Mouse (Mus musculus) liver, embryonic 12.5 days (tissue): ENCODE measurements at regions not wholly inside any gene's neighbourhood (a gene's known extent, or its start where the extent isn't known, plus 50 kb on each side); places are given as distances from the start of the nearest gene placed in this dataset.

Experiments
- ATAC-seq: fragments of 200-750 bp; cut with Nextera tagmentation; 2 replicates; pipeline ENCODE4 v1.8.0; 2017; ENCODE audit warnings: moderate number of reproducible peaks, mild to moderate bottlenecking, moderate library complexity
- H3K27ac ChIP-seq: fragments of 300-500 bp; sonication (generic); 2 replicates; pipeline ENCODE4 v1.5.1; 2016; ENCODE audit warnings: mild to moderate bottlenecking
- H3K27me3 ChIP-seq: fragments of 300-500 bp; sonication (generic); replicated peaks from 2 replicates; pipeline ENCODE4 v1.6.1; 2016; ENCODE audit warnings: mild to moderate bottlenecking, moderate library complexity
- H3K36me3 ChIP-seq: fragments of 300-500 bp; sonication (generic); 2 replicates; pipeline ENCODE4 v1.6.1; 2016; ENCODE audit warnings: mild to moderate bottlenecking, moderate library complexity
- H3K4me1 ChIP-seq: fragments of 300-500 bp; sonication (generic); 2 replicates; pipeline ENCODE4 v1.6.1; 2016
- H3K4me2 ChIP-seq: fragments of 300-500 bp; sonication (generic); 2 replicates; pipeline ENCODE4 v1.6.1; 2016; ENCODE audit warnings: mild to moderate bottlenecking, moderate library complexity
- H3K4me3 ChIP-seq: fragments of 300-500 bp; sonication (generic); 2 replicates; pipeline ENCODE4 v1.5.1; 2016; ENCODE audit warnings: mild to moderate bottlenecking, moderate library complexity
- H3K9ac ChIP-seq: fragments of 300-500 bp; sonication (generic); 2 replicates; pipeline ENCODE4 v1.6.1; 2016; ENCODE audit warnings: mild to moderate bottlenecking, moderate library complexity
- H3K9me3 ChIP-seq: fragments of 300-500 bp; sonication (generic); replicated peaks from 2 replicates; pipeline ENCODE4 v1.6.1; 2016; ENCODE audit warnings: mild to moderate bottlenecking, moderate library complexity
- WGBS: fragments of 180-500 bp; shearing (Covaris S2); methylation state at CpG from one replicate; pipeline ENCODE4 v1.1.7; 2016; ENCODE audit not compliant: insufficient replicate concordance; 5-methylcytosine and 5-hydroxymethylcytosine counted together

GRCm38 (mm10) chr12:118703068-118703662 is 143.0 kb upstream of the Sp8 start:
- ATAC-seq, result no peak
- WGBS, result 56% methylated on average over 11 of the region's 11 CpGs
- 0 out of 2 replicates have a peak overlapping the region, but pooled peaks have one; percentile 16 for H3K4me2 ChIP-seq

GRCm38 (mm10) chr12:118701838-118702237 is 144.3 kb upstream of the Sp8 start:
- ATAC-seq, result no peak
- no peaks in the 10 kb centered on the region for H3K9me3 ChIP-seq
- 61% methylated on average over 2 of the region's 2 CpGs for WGBS
- H3K9ac ChIP-seq, result no peak overlapping the region
- no peak overlapping the region for H3K4me3 ChIP-seq
- H3K4me1 ChIP-seq, result no peaks in the 10 kb centered on the region
- H3K36me3 ChIP-seq, result no peaks in the 10 kb centered on the region
- H3K27ac ChIP-seq, result no peak overlapping the region
- H3K27me3 ChIP-seq, result no peaks in the 10 kb centered on the region
- no peak overlapping the region for H3K4me2 ChIP-seq

More at GRCm38 (mm10) chr12:118703068-118703662, 143.0 kb upstream of the Sp8 start:
- Histone ChIP-seq H3K9me3 (no peaks in the 10 kb centered on the region), H3K9ac (no peak overlapping the region), H3K27me3 (no peaks in the 10 kb centered on the region), H3K27ac (no peak overlapping the region), H3K36me3 (no peaks in the 10 kb centered on the region), H3K4me1 (no peaks in the 10 kb centered on the region), H3K4me3 (no peak overlapping the region)

GRCm38 (mm10) chr12:118698110-118698509 is 148.0 kb upstream of the Sp8 start:
- H3K27me3 ChIP-seq, result no peaks in the 10 kb centered on the region
- H3K27ac ChIP-seq, result no peak overlapping the region
- H3K9me3 ChIP-seq, result no peaks in the 10 kb centered on the region
- no peaks in the 10 kb centered on the region for H3K36me3 ChIP-seq
- H3K4me2 ChIP-seq, result no peak overlapping the region
- H3K9ac ChIP-seq, result no peak overlapping the region
- H3K4me1 ChIP-seq, result no peaks in the 10 kb centered on the region
- no peak overlapping the region for H3K4me3 ChIP-seq
- ATAC-seq, result no peak

GRCm38 (mm10) chr12:118694701-118695100 is 151.4 kb upstream of the Sp8 start:
- Histone ChIP-seq H3K4me3 (no peak overlapping the region), H3K27ac (no peak overlapping the region), H3K36me3 (no peaks in the 10 kb centered on the region), H3K9me3 (no peaks in the 10 kb centered on the region), H3K27me3 (no peaks in the 10 kb centered on the region), H3K4me2 (no peak overlapping the region), H3K4me1 (no peaks in the 10 kb centered on the region), H3K9ac (no peak overlapping the region)
- WGBS, result 43% methylated on average over 2 of the region's 2 CpGs
- no peak for ATAC-seq

- Histone ChIP-seq H3K4me3 (no peak overlapping the region), H3K4me2 (no peak overlapping the region), H3K27me3 (no peaks in the 10 kb centered on the region), H3K9me3 (no peaks in the 10 kb centered on the region), H3K27ac (no peak overlapping the region), H3K9ac (no peak overlapping the region), H3K4me1 (no peaks in the 10 kb centered on the region), H3K36me3 (no peaks in the 10 kb centered on the region)
- WGBS, result 68% methylated on average over 1 of the region's 1 CpGs
- ATAC-seq, result no peak
Observed at GRCm38 (mm10) chr12:118682902-118683301, 163.2 kb upstream of the Sp8 start.

- ATAC-seq, result no peak
Observed at GRCm38 (mm10) chr12:118677989-118678388, 168.1 kb upstream of the Sp8 start.

GRCm38 (mm10) chr12:118661575-118661974 is 184.6 kb upstream of the Sp8 start:
- Histone ChIP-seq H3K9ac (no peak overlapping the region), H3K4me2 (no peak overlapping the region), H3K27me3 (peaks cover 12% of the 10 kb centered on the region; the same call in 1 of the 2 replicates), H3K4me3 (no peak overlapping the region), H3K27ac (no peak overlapping the region), H3K4me1 (no peaks in the 10 kb centered on the region), H3K36me3 (no peaks in the 10 kb centered on the region), H3K9me3 (no peaks in the 10 kb centered on the region)
- 44% methylated on average over 9 of the region's 9 CpGs for WGBS
- no peak for ATAC-seq

More at GRCm38 (mm10) chr12:118677989-118678388, 168.1 kb upstream of the Sp8 start:
- no peak overlapping the region for H3K4me3 ChIP-seq
- H3K9ac ChIP-seq, result no peak overlapping the region
- H3K4me2 ChIP-seq, result no peak overlapping the region
- no peaks in the 10 kb centered on the region for H3K9me3 ChIP-seq
- no peaks in the 10 kb centered on the region for H3K36me3 ChIP-seq
- 78% methylated on average over 4 of the region's 4 CpGs for WGBS
- H3K4me1 ChIP-seq, result no peaks in the 10 kb centered on the region
- no peaks in the 10 kb centered on the region for H3K27me3 ChIP-seq
- no peak overlapping the region for H3K27ac ChIP-seq

- Histone ChIP-seq H3K9me3 (no peaks in the 10 kb centered on the region), H3K36me3 (no peaks in the 10 kb centered on the region), H3K4me1 (no peaks in the 10 kb centered on the region), H3K27ac (no peak overlapping the region), H3K27me3 (peaks cover 12% of the 10 kb centered on the region; the same call in 1 of the 2 replicates), H3K4me3 (no peak overlapping the region), H3K9ac (no peak overlapping the region), H3K4me2 (no peak overlapping the region)
- no peak for ATAC-seq
- WGBS, result 23% methylated on average over 5 of the region's 5 CpGs
Observed at GRCm38 (mm10) chr12:118661214-118661486, 185.0 kb upstream of the Sp8 start.

- H3K9ac ChIP-seq, result no peak overlapping the region
- no peaks in the 10 kb centered on the region for H3K9me3 ChIP-seq
- 16% methylated on average over 12 of the region's 12 CpGs for WGBS
- no peak for ATAC-seq
- H3K4me2 ChIP-seq, result no peak overlapping the region
- H3K4me1 ChIP-seq, result no peaks in the 10 kb centered on the region
- H3K36me3 ChIP-seq, result no peaks in the 10 kb centered on the region
- H3K27me3 ChIP-seq, result peaks cover 12% of the 10 kb centered on the region; the same call in 1 of the 2 replicates
- H3K27ac ChIP-seq, result no peak overlapping the region
- H3K4me3 ChIP-seq, result no peak overlapping the region
Observed at GRCm38 (mm10) chr12:118660384-118661213, 185.5 kb upstream of the Sp8 start.

GRCm38 (mm10) chr12:118659240-118660120 is 186.6 kb upstream of the Sp8 start:
- Histone ChIP-seq H3K9ac (no peak overlapping the region), H3K4me1 (no peaks in the 10 kb centered on the region), H3K4me3 (no peak overlapping the region), H3K36me3 (no peaks in the 10 kb centered on the region), H3K4me2 (no peak overlapping the region), H3K27me3 (peaks cover 12% of the 10 kb centered on the region; the same call in 1 of the 2 replicates), H3K27ac (no peak overlapping the region), H3K9me3 (no peaks in the 10 kb centered on the region)
- ATAC-seq, result no peak
- WGBS, result 63% methylated on average over 14 of the region's 14 CpGs

- H3K4me3 ChIP-seq, result no peak overlapping the region
- H3K36me3 ChIP-seq, result no peaks in the 10 kb centered on the region
- H3K4me2 ChIP-seq, result no peak overlapping the region
- no peak for ATAC-seq
- no peak overlapping the region for H3K9ac ChIP-seq
- H3K9me3 ChIP-seq, result no peaks in the 10 kb centered on the region
- no peaks in the 10 kb centered on the region for H3K27me3 ChIP-seq
- H3K27ac ChIP-seq, result no peak overlapping the region
- 66% methylated on average over 4 of the region's 4 CpGs for WGBS
- 0 out of 2 replicates have a peak, but pooled peaks cover 3% of the 10 kb centered on the region for H3K4me1 ChIP-seq
Observed at GRCm38 (mm10) chr12:118650483-118651160, 195.5 kb upstream of the Sp8 start.
